Mouse (Mus musculus): ENCODE results near the gene Clic1. TPM values are rescaled to one million over a fixed set of nuclear protein-coding genes. Genes with fewer than 3 reads are reported as not detected.
A peak's percentile ranks its signal among the peaks of the same experiment; 100 is the strongest.

The Clic1 gene
- polyA plus RNA-seq, 1 experiment from 2014 or later = 112 TPM

DNA sequence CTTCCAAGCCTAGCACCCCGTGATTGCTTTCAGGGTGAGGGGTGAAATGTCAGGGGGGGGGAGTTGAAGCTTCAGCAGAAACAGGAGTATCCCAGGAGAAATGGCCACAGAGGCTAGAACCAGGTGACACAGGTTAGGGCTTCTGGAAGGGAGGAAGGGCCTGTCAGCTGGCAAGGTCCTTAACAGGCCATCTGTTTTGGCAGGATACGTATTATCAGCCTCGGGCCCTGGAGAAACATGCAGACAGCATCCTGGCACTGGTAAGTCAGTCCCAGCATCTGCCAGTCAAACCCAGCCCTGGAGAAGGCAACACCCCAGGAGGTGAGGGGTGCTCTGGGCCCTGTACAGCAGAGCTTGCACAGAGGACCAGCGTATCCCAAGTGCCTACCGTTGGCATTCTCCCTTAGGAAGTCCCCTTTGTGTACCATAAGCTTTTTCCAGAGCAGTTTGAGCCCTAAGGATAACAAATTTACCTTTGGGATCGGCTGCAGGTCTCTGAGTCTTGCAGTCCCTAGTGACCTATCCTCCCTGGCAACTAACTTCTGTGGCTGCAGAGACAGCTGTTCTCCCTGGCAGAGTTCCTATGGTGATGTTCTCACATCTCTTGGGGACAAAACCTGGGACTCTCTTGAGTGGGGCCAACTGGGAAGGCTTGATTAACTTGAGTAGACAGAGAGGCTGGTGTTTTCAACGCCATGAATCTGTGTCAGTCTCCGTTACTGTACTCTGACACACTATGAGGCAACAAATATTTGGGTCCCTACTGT is 40.6 kb downstream of the Clic1 start:
- H3K4me2 ChIP-seq (ENCODE audit: low read depth, low read length) = peak overlapping the region; percentile 66

DNA sequence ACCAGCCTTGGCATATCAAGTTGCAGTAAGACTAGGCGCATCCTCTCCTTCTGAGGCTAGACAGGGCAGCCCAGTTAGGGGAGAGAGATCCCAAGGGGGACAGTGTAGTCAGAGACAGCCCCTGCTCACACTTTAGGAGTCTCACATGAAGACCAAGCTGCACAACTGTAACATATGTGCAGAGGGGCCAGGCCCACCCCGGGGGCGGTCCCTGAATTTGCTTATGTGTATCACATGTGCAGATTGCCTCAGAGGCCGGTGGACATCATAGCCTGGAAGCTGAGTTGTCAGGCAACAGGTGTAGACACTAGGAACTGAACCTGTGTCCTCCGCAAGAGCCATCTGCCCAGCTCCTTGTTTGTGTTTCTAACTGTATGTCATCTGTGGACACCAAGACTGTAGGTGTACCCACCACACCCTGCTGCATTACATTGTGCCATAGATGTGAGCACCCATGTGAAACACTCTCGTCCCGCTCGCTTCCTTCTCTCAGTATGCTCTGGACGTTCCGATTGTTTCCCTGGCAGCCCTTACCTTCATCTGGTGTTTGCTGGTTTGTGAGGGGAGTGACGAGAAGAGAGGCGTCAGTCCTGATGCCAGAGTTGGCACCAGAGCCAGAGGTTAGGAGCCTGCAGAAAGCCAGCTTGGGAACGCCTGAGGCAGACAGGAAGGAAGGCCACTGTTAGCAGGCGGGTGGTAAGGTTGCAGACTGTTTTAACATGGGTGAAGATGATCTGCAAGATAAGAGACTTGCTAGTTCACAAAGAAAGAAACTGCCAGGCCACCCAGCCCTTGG is 42.8 kb downstream of the Clic1 start:
- WGBS (ENCODE audit: insufficient replicate concordance) = 79% methylated on average over 14 of the region's 14 CpGs
- H3K9me3 ChIP-seq (replicated peaks; ENCODE audit: control insufficient read depth, low read length) = no peaks in the 10 kb centered on the region
- peaks cover 11% of the 10 kb centered on the region for H3K4me1 ChIP-seq (ENCODE audit: control insufficient read depth, low read depth, low read length)
- no peak overlapping the region for H3K9ac ChIP-seq (ENCODE audit: low read depth, low read length)
- no peak overlapping the region for H3K4me3 ChIP-seq (ENCODE audit: low read depth, low read length)
- no peaks in the 10 kb centered on the region for H3K27me3 ChIP-seq (ENCODE audit: control insufficient read depth, insufficient read depth, low read depth, low read length)
- H3K36me3 ChIP-seq (ENCODE audit: control insufficient read depth, insufficient read depth) = peaks cover 41% of the 10 kb centered on the region
- H3K4me2 ChIP-seq (ENCODE audit: low read depth, low read length) = no peak overlapping the region
- ATAC-seq (ENCODE audit: low read depth) = no peak
- no peak overlapping the region for H3K27ac ChIP-seq (ENCODE audit: low read length)

More for the DNA sequence above, 40.6 kb downstream of the Clic1 start:
- H3K9ac ChIP-seq (ENCODE audit: low read depth, low read length) = peak overlapping the region; percentile 94
- peaks cover 25% of the 10 kb centered on the region for H3K36me3 ChIP-seq (ENCODE audit: control insufficient read depth, insufficient read depth)
- 60% methylated on average over 8 of the region's 8 CpGs for WGBS (ENCODE audit: insufficient replicate concordance)
- no peaks in the 10 kb centered on the region for H3K27me3 ChIP-seq (ENCODE audit: control insufficient read depth, insufficient read depth, low read depth, low read length)
- H3K27ac ChIP-seq (ENCODE audit: low read length) = peak overlapping the region; percentile 95
- peaks cover 14% of the 10 kb centered on the region for H3K4me1 ChIP-seq (ENCODE audit: control insufficient read depth, low read depth, low read length)
- H3K9me3 ChIP-seq (replicated peaks; ENCODE audit: control insufficient read depth, low read length) = no peaks in the 10 kb centered on the region
- ATAC-seq (ENCODE audit: low read depth) = peak; percentile 39
- H3K4me3 ChIP-seq (ENCODE audit: low read depth, low read length) = peak overlapping the region; percentile 78

DNA sequence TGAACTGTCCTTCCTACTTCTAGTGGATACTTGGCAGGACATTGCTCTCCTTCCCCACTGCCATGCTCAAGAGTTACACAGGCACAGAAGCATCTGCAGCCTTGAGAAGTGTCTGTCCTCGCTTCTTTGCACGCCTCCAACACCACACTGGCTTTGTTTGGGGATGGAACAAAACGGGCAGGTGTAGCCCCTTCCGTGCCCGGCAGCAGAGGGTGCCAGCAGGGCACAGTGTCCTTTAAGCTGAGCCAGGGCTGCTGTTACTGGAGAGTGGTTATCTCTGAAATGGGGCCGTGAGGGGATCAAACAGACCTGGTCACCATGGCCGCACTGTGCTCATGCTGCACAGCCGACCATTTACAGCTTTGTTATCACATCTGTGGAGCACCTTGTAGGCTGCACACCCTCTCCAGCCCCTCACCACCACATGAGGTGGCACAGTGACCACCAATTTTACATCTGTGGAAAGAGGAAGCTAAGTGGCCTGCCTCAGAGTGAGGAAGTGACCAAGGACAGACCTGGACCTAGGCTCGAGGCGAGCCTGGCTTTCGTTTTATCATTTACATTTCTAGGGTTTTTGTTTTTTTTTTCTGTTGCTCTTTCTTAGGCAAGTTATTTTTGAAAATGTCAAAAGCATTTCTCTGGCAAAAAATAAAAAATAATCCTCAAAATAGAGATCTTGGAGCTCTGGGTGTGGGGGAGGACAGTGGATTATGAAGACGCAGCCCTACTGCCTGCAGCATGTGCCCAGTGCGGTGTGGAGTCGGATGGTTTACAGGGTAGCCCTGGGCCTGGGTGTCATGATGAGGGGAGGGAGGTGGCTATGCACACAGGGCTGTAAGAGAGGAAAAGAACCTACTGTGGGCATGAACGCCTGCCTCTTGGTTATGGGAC is 45.0 kb downstream of the Clic1 start:
- H3K4me3 ChIP-seq (ENCODE audit: low read depth, low read length) = no peak overlapping the region
- no peak for ATAC-seq (ENCODE audit: low read depth)
- WGBS (ENCODE audit: insufficient replicate concordance) = 82% methylated on average over 15 of the region's 15 CpGs
- no peaks in the 10 kb centered on the region for H3K9me3 ChIP-seq (replicated peaks; ENCODE audit: control insufficient read depth, low read length)
- H3K36me3 ChIP-seq (ENCODE audit: control insufficient read depth, insufficient read depth) = peaks cover 53% of the 10 kb centered on the region
- no peak overlapping the region for H3K9ac ChIP-seq (ENCODE audit: low read depth, low read length)
- H3K4me1 ChIP-seq (ENCODE audit: control insufficient read depth, low read depth, low read length) = peaks cover 11% of the 10 kb centered on the region
- no peak overlapping the region for H3K4me2 ChIP-seq (ENCODE audit: low read depth, low read length)
- no peaks in the 10 kb centered on the region for H3K27me3 ChIP-seq (ENCODE audit: control insufficient read depth, insufficient read depth, low read depth, low read length)
- no peak overlapping the region for H3K27ac ChIP-seq (ENCODE audit: low read length)

DNA sequence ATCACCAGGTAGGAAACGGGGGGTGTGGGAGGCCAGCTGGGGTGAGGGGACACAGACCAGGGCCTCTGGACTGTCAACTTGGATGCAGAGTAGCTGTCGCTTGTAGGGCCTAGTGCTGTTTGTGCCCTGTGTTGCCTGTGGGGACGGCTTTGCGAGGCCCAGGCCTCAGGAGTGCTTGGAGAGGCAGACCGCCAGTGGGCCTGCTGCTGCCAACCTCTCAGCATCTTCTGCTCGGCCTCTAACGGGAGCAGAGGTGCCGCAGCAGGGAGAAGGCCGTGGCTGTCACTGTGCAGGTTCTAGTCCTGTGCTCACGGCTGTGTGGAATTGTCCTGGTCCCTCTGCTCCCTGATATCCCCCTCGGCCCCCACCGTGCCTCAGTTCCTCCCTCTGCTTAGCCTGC is 46.8 kb downstream of the Clic1 start:
- 86% methylated on average over 12 of the region's 12 CpGs for WGBS (ENCODE audit: insufficient replicate concordance)
- H3K36me3 ChIP-seq (ENCODE audit: control insufficient read depth, insufficient read depth) = peaks cover 63% of the 10 kb centered on the region
- no peak for ATAC-seq (ENCODE audit: low read depth)

DNA sequence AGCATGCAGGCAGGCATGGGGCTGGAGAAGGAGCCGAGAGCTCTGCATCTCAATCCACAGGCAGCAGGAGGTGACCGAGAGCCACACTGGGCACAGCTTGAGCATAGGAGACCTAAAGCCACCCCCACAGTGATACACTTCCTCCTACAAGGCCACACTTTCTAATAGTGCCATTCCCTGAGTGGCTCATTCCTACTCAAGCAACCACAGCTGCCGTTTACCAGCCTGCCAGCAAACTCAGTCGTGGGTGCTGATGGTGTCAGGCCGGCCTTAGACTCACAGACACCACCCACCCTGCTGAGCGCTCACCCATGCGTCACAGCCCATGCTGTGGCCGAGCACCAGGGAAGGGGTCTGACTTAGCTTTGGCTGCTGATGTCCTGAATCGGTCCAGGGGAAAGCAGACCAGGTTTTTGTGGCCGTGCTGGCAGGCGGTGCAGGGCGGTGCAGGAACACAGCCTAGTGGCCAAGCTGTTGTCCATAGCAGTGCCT is 47.4 kb downstream of the Clic1 start:
- no peaks in the 10 kb centered on the region for H3K9me3 ChIP-seq (replicated peaks; ENCODE audit: control insufficient read depth, low read length)
- ATAC-seq (ENCODE audit: low read depth) = no peak
- H3K27me3 ChIP-seq (ENCODE audit: control insufficient read depth, insufficient read depth, low read depth, low read length) = no peaks in the 10 kb centered on the region
- no peak overlapping the region for H3K4me3 ChIP-seq (ENCODE audit: low read depth, low read length)
- WGBS (ENCODE audit: insufficient replicate concordance) = 82% methylated on average over 12 of the region's 12 CpGs
- no peak overlapping the region for H3K4me2 ChIP-seq (ENCODE audit: low read depth, low read length)
- H3K9ac ChIP-seq (ENCODE audit: low read depth, low read length) = no peak overlapping the region
- no peaks in the 10 kb centered on the region for H3K4me1 ChIP-seq (ENCODE audit: control insufficient read depth, low read depth, low read length)
- H3K27ac ChIP-seq (ENCODE audit: low read length) = no peak overlapping the region
- peaks cover 66% of the 10 kb centered on the region for H3K36me3 ChIP-seq (ENCODE audit: control insufficient read depth, insufficient read depth)

More for the DNA sequence above, 46.8 kb downstream of the Clic1 start:
- Histone ChIP-seq H3K4me1 (ENCODE audit: control insufficient read depth, low read depth, low read length) (no peaks in the 10 kb centered on the region), H3K9ac (ENCODE audit: low read depth, low read length) (no peak overlapping the region), H3K9me3 (replicated peaks; ENCODE audit: control insufficient read depth, low read length) (no peaks in the 10 kb centered on the region), H3K27ac (ENCODE audit: low read length) (no peak overlapping the region), H3K27me3 (ENCODE audit: control insufficient read depth, insufficient read depth, low read depth, low read length) (no peaks in the 10 kb centered on the region), H3K4me2 (ENCODE audit: low read depth, low read length) (no peak overlapping the region), H3K4me3 (ENCODE audit: low read depth, low read length) (no peak overlapping the region)

DNA sequence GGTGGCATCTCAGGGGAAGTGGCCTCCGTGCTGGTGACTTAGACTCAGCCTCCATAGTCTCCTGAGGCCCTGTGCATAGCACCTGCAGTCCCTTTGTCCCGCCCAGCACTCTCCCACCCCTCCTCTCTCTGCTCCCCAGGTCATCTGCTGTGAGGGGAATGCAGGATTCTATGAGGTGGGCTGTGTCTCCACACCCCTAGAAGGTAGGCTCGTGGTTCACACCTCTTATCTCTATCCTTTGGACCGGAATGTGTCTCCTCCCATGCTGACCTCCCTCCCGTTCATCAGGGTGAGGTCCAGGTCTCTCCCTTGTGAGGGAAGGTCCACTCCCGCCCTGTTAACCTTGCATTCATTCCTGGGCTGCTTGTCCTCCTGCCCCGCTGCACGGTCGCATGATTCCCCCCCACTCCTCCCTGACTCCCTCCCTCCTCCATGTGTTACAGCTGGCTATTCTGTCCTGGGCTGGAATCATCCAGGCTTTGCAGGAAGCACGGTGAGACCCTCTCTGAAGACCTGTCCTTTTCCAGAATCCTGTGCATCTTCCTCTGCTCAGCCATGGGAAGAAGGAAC is 50.5 kb downstream of the Clic1 start:
- WGBS (ENCODE audit: insufficient replicate concordance) = 69% methylated on average over 10 of the region's 10 CpGs
- Histone ChIP-seq H3K9ac (ENCODE audit: low read depth, low read length) (no peak overlapping the region), H3K4me2 (ENCODE audit: low read depth, low read length) (no peak overlapping the region), H3K27ac (ENCODE audit: low read length) (no peak overlapping the region), H3K4me3 (ENCODE audit: low read depth, low read length) (no peak overlapping the region), H3K36me3 (ENCODE audit: control insufficient read depth, insufficient read depth) (peaks cover 51% of the 10 kb centered on the region), H3K4me1 (ENCODE audit: control insufficient read depth, low read depth, low read length) (peaks cover 29% of the 10 kb centered on the region), H3K27me3 (ENCODE audit: control insufficient read depth, insufficient read depth, low read depth, low read length) (no peaks in the 10 kb centered on the region), H3K9me3 (replicated peaks; ENCODE audit: control insufficient read depth, low read length) (no peaks in the 10 kb centered on the region)
- no peak for ATAC-seq (ENCODE audit: low read depth)

DNA sequence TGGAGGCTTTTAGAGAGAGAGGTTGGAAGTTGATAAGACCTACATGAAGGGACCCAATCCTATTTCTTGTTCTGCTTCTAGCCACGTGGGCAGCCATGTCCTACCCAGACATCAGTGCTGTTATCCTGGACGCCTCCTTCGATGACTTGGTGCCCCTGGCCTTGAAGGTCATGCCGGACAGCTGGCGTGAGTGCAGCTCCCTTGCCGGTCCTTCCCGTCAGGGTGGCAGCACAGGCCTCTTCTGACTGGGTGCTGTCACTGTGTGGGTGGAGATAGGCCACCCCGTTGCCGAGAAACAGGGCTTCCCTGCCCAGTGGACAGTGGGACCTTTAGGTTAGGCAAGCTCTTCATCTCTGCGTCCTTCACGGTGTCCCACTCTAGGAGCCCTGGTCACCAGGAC is 51.4 kb downstream of the Clic1 start:
- H3K4me1 ChIP-seq (ENCODE audit: control insufficient read depth, low read depth, low read length) = peaks cover 38% of the 10 kb centered on the region
- ATAC-seq (ENCODE audit: low read depth) = no peak
- H3K27me3 ChIP-seq (ENCODE audit: control insufficient read depth, insufficient read depth, low read depth, low read length) = no peaks in the 10 kb centered on the region
- H3K4me2 ChIP-seq (ENCODE audit: low read depth, low read length) = no peak overlapping the region
- no peak overlapping the region for H3K9ac ChIP-seq (ENCODE audit: low read depth, low read length)
- no peaks in the 10 kb centered on the region for H3K9me3 ChIP-seq (replicated peaks; ENCODE audit: control insufficient read depth, low read length)
- peaks cover 48% of the 10 kb centered on the region for H3K36me3 ChIP-seq (ENCODE audit: control insufficient read depth, insufficient read depth)
- 82% methylated on average over 11 of the region's 11 CpGs for WGBS (ENCODE audit: insufficient replicate concordance)
- no peak overlapping the region for H3K4me3 ChIP-seq (ENCODE audit: low read depth, low read length)
- no peak overlapping the region for H3K27ac ChIP-seq (ENCODE audit: low read length)

DNA sequence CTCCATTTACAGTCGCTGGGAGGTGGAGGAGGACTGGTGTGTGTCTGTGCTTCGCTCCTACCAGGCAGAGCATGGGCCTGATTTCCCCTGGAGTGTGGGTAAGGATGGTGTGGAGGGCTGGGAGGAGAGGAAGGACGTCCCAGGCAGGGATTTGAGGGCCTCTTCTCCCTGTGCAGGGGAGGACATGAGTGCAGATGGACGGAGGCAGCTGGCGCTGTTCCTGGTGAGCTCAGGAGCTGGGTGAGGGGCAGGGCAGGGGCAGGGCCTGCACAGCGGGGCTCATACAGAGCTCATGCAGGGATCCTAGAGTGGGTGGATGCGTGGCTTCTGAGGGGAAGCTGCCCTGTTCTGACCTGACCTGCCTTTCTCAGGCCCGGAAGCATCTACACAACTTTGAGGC is 52.5 kb downstream of the Clic1 start:
- H3K36me3 ChIP-seq (ENCODE audit: control insufficient read depth, insufficient read depth) = peaks cover 38% of the 10 kb centered on the region

More for the DNA sequence above, 52.5 kb downstream of the Clic1 start:
- no peaks in the 10 kb centered on the region for H3K9me3 ChIP-seq (replicated peaks; ENCODE audit: control insufficient read depth, low read length)
- no peak overlapping the region for H3K9ac ChIP-seq (ENCODE audit: low read depth, low read length)
- no peak overlapping the region for H3K4me3 ChIP-seq (ENCODE audit: low read depth, low read length)
- peak overlapping the region; percentile 49; the same call in 1 of the 2 replicates for H3K27ac ChIP-seq (ENCODE audit: low read length)
- no peaks in the 10 kb centered on the region for H3K27me3 ChIP-seq (ENCODE audit: control insufficient read depth, insufficient read depth, low read depth, low read length)
- H3K4me1 ChIP-seq (ENCODE audit: control insufficient read depth, low read depth, low read length) = peaks cover 38% of the 10 kb centered on the region
- WGBS (ENCODE audit: insufficient replicate concordance) = 76% methylated on average over 8 of the region's 8 CpGs
- H3K4me2 ChIP-seq (ENCODE audit: low read depth, low read length) = no peak overlapping the region
- no peak for ATAC-seq (ENCODE audit: low read depth)
